Mouse (Mus musculus) CH12.LX (cell line): ENCODE measurements around the gene Robo1. TPM values are rescaled to one million over a fixed set of nuclear protein-coding genes. Genes with fewer than 3 reads are reported as not detected.

ENCODE experiments used
- DNase-seq: peaks from one replicate; pipeline ENCODE4 v3.0.0-alpha.2; 2013; ENCODE audit errors: extremely low read depth
- H3K27ac ChIP-seq: 2 replicates; pipeline ENCODE4 v1.5.1; 2012; ENCODE audit warnings: low read depth, mild to moderate bottlenecking, control low read depth, moderate library complexity; ENCODE audit not compliant: insufficient read depth
- H3K27me3 ChIP-seq: replicated peaks from 2 replicates; pipeline ENCODE3; 2012; ENCODE audit warnings: inconsistent platforms
- H3K36me3 ChIP-seq, 2 experiments: replicated peaks in 1 of 2; 2 replicates each; pipeline versions ENCODE3 to v1.6.1; 2012; ENCODE audit warnings: inconsistent platforms in 1 of 2, low read length in 1 of 2, mild to moderate bottlenecking in 1 of 2, mixed read lengths in 1 of 2, moderate library complexity in 1 of 2; ENCODE audit not compliant: control insufficient read depth in 1 of 2, insufficient read depth in 1 of 2
- H3K4me1 ChIP-seq, 2 experiments: 2 replicates each; pipeline ENCODE4 v1.6.1; 2012; ENCODE audit warnings: inconsistent platforms in 1 of 2, moderate library complexity in 1 of 2; ENCODE audit not compliant: insufficient read depth in 2 of 2, control insufficient read depth in 1 of 2
- H3K4me2 ChIP-seq: 2 replicates; pipeline ENCODE4 v1.6.1; 2012; ENCODE audit warnings: low read depth, mild to moderate bottlenecking, control low read depth; ENCODE audit not compliant: poor library complexity, insufficient read depth, severe bottlenecking
- H3K4me3 ChIP-seq, 3 experiments: fragments of 150-350 bp in 1 of 3; sonication (generic) in 1 of 3; replicated peaks in 1 of 3; 2 replicates each; pipeline versions ENCODE3 to v1.5.1; 2011 to 2012; ENCODE audit warnings: low read depth in 2 of 3, low read length in 2 of 3, mild to moderate bottlenecking in 2 of 3, moderate library complexity in 2 of 3, control low read depth in 1 of 3, improper control_type of control experiment in 1 of 3, inconsistent platforms in 1 of 3, mixed read lengths in 1 of 3; ENCODE audit not compliant: poor library complexity in 1 of 3
- H3K79me2 ChIP-seq: replicated peaks from 2 replicates; pipeline ENCODE4 v1.6.1; 2012; ENCODE audit warnings: mild to moderate bottlenecking, moderate library complexity; ENCODE audit not compliant: control insufficient read depth, poor library complexity, insufficient read depth, severe bottlenecking; ENCODE audit errors: extremely low read depth
- H3K9ac ChIP-seq: 2 replicates; pipeline ENCODE4 v1.6.1; 2012; ENCODE audit warnings: low read depth, mild to moderate bottlenecking, control low read depth, moderate library complexity; ENCODE audit not compliant: insufficient read depth
- H3K9me3 ChIP-seq: replicated peaks from 2 replicates; pipeline ENCODE3; 2012; ENCODE audit warnings: low read length, inconsistent platforms, mixed read lengths
- BHLHE40 ChIP-seq: IDR thresholded peaks from 2 replicates; pipeline ENCODE4 v1.6.1; 2011; ENCODE audit warnings: mild to moderate bottlenecking, low read depth, low read length, improper control_type of control experiment
- CHD2 ChIP-seq: IDR thresholded peaks from 2 replicates; pipeline ENCODE4 v1.6.1; 2011; ENCODE audit warnings: low read length, improper control_type of control experiment
- CTCF ChIP-seq, 2 experiments: IDR thresholded peaks in 1 of 2; conservative IDR thresholded peaks in 1 of 2; 2 replicates each; pipeline ENCODE4 v1.5.1; 2011 to 2012; ENCODE audit warnings: low read depth in 2 of 2, low read length in 2 of 2, improper control_type of control experiment in 1 of 2, inconsistent platforms in 1 of 2, mild to moderate bottlenecking in 1 of 2, moderate library complexity in 1 of 2
- ELF1 ChIP-seq: IDR thresholded peaks from 2 replicates; pipeline ENCODE4 v1.6.1; 2014; ENCODE audit warnings: low read depth, mild to moderate bottlenecking, inconsistent platforms, low read length, improper control_type of control experiment
- EP300 ChIP-seq: IDR thresholded peaks from 2 replicates; pipeline ENCODE4 v1.6.1; 2011; ENCODE audit warnings: low read length, improper control_type of control experiment
- ETS1 ChIP-seq: conservative IDR thresholded peaks from 2 replicates; pipeline ENCODE4 v1.6.1; 2012; ENCODE audit warnings: low read depth, mild to moderate bottlenecking, inconsistent platforms, low read length, improper control_type of control experiment, moderate library complexity
- GABPA ChIP-seq: IDR thresholded peaks from 2 replicates; pipeline ENCODE4 v1.6.1; 2012; ENCODE audit warnings: low read depth, low read length, improper control_type of control experiment, inconsistent platforms; ENCODE audit not compliant: insufficient replicate concordance
- IRF4 ChIP-seq: IDR thresholded peaks from 2 replicates; pipeline ENCODE4 v1.6.1; 2014; ENCODE audit warnings: low read depth, mild to moderate bottlenecking, inconsistent platforms, low read length, improper control_type of control experiment
- KAT2A ChIP-seq: IDR thresholded peaks from 2 replicates; pipeline ENCODE4 v1.6.1; 2012; ENCODE audit warnings: low read length, improper control_type of control experiment, inconsistent platforms; ENCODE audit not compliant: insufficient replicate concordance
- MAFK ChIP-seq: IDR thresholded peaks from 2 replicates; pipeline ENCODE4 v1.6.1; 2011; ENCODE audit warnings: low read length, improper control_type of control experiment; ENCODE audit not compliant: insufficient replicate concordance
- MEF2A ChIP-seq: IDR thresholded peaks from 2 replicates; pipeline ENCODE4 v1.6.1; 2014; ENCODE audit warnings: low read depth, mild to moderate bottlenecking, inconsistent platforms, low read length, improper control_type of control experiment, borderline replicate concordance
- MYC ChIP-seq: IDR thresholded peaks from 2 replicates; pipeline ENCODE4 v1.6.1; 2011; ENCODE audit warnings: low read depth, mild to moderate bottlenecking, improper control_type of control experiment, low read length
- NRF1 ChIP-seq: IDR thresholded peaks from 2 replicates; pipeline ENCODE4 v1.6.1; 2014; ENCODE audit warnings: low read depth, mild to moderate bottlenecking, inconsistent platforms, low read length, improper control_type of control experiment, moderate library complexity
- SMC3 ChIP-seq: IDR thresholded peaks from 2 replicates; pipeline ENCODE4 v1.6.1; 2011; ENCODE audit warnings: low read depth, low read length, improper control_type of control experiment
- USF1 ChIP-seq: IDR thresholded peaks from 2 replicates; pipeline ENCODE4 v1.6.1; 2014; ENCODE audit warnings: low read depth, mild to moderate bottlenecking, inconsistent platforms, low read length, improper control_type of control experiment
- ZC3H11A ChIP-seq: IDR thresholded peaks from 2 replicates; pipeline ENCODE4 v1.6.1; 2012; ENCODE audit warnings: low read depth, mild to moderate bottlenecking, inconsistent platforms, low read length, improper control_type of control experiment
- ZKSCAN1 ChIP-seq: IDR thresholded peaks from 2 replicates; pipeline ENCODE4 v1.6.1; 2012; ENCODE audit warnings: low read depth, inconsistent platforms, low read length, improper control_type of control experiment, borderline replicate concordance
- ZMIZ1 ChIP-seq: IDR thresholded peaks from 2 replicates; pipeline ENCODE4 v1.6.1; 2012; ENCODE audit warnings: low read depth, mild to moderate bottlenecking, inconsistent platforms, low read length, improper control_type of control experiment
- dilution Hi-C: fragments of 300-500 bp; cut with MboI; formaldehyde crosslinking; loops from 2 replicates; pipeline ENCODE4 v1.14.3; 2020; ENCODE audit warnings: low sequenced_read_pairs; ENCODE audit not compliant: extremely low pct_unique_long_range_greater_than_20kb, extremely low pct_ligation_motif_present
- in situ Hi-C: fragments of 300-500 bp; cut with MboI; formaldehyde crosslinking; loops from 3 replicates; pipeline ENCODE4 v1.14.3; 2019; ENCODE audit warnings: low sequenced_read_pairs, low pct_ligation_motif_present, low pct_unique_long_range_greater_than_20kb, mixed read lengths
- polyA plus RNA-seq: library from polyadenylated mRNA; unstranded; fragments of >175 nt; gene quantifications from 2 replicates; pipeline ENCODE4 v1.2.1, GENCODE M21; 2012; ENCODE audit warnings: low read depth; ENCODE audit not compliant: insufficient read length
- total RNA-seq, 2 experiments: library from RNA; depleted of rRNA; stranded (reverse); fragments of 300-350 nt in 1 of 2; fragments of >200 nt in 1 of 2; gene quantifications; 2 replicates each; pipeline ENCODE4 v1.2.3; 2012 to 2014

The Robo1 gene
- total and polyA plus RNA-seq, 3 experiments = not detected

DNA sequence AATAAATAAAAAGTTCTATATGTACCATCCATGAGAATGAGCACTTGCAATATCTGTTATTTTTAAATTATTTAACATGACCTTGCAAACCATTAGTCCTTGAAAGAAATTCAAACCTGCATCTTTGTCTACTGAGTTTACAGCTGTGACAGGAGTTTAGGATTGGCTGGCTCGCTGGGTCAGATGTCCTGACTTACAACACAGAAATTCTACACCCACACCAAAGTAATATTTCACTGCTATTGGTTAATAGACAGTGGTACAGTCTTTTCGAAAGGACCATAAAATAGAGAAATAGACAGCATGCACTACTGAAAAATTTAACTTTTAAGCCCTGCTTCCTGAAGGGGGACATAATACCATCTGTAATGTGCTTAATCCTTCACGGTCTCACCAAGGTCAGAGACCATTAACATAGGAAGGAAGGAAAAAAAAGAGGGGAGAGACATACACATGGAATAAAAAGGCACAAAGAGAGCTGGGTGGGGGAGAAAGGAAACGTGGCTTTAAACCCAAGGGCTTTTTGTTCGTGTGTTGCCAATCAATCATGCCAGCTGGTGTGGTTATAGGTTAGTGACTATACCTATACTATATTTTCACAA, 103.7 kb downstream of the Robo1 start:
- Histone ChIP-seq H3K4me3 (no peak overlapping the region), H3K36me3 (no peaks in the 10 kb centered on the region), H3K9ac (no peak overlapping the region), H3K27ac (no peak overlapping the region), H3K79me2 (no peaks in the 10 kb centered on the region), H3K27me3 (no peaks in the 10 kb centered on the region), H3K9me3 (peaks cover 50% of the 10 kb centered on the region), H3K4me2 (no peak overlapping the region), H3K4me1 (no peaks in the 10 kb centered on the region)
- TF ChIP-seq CTCF (conservative IDR thresholded peaks at IDR 0.05 in 1 of 2, IDR thresholded peaks at IDR 0.05 in 1 of 2; ENCODE audit: low read depth in 2 of 2, low read length in 2 of 2) (no peak), ZMIZ1 (no peak), ZC3H11A (no peak), SMC3 (no peak), BHLHE40 (no peak), ELF1 (no peak)
- dilution Hi-C loops (no loop called here), in situ Hi-C loops (no loop called here)
- no peak for DNase-seq

GRCm38 (mm10) chr16:72412879-72413278, 104.8 kb downstream of the Robo1 start:
- no peak for DNase-seq
- no peak overlapping the region for H3K9ac ChIP-seq
- dilution Hi-C loops (no loop called here), in situ Hi-C loops (no loop called here)
- H3K4me2 ChIP-seq = no peak overlapping the region
- TF ChIP-seq ZC3H11A (no peak), EP300 (no peak), ELF1 (no peak), CHD2 (no peak), MEF2A (no peak), GABPA (no peak), MAFK (no peak), NRF1 (no peak), ETS1 (no peak), ZKSCAN1 (no peak), KAT2A (no peak), USF1 (no peak), IRF4 (no peak), MYC (no peak), CTCF (conservative IDR thresholded peaks at IDR 0.05 in 1 of 2, IDR thresholded peaks at IDR 0.05 in 1 of 2; ENCODE audit: low read depth in 2 of 2, low read length in 2 of 2) (no peak)
- no peaks in the 10 kb centered on the region for H3K36me3 ChIP-seq
- H3K4me1 ChIP-seq = no peaks in the 10 kb centered on the region
- H3K27me3 ChIP-seq = no peaks in the 10 kb centered on the region
- H3K9me3 ChIP-seq = peaks cover 51% of the 10 kb centered on the region
- H3K79me2 ChIP-seq = no peaks in the 10 kb centered on the region
- H3K27ac ChIP-seq = no peak overlapping the region
- no peak overlapping the region for H3K4me3 ChIP-seq
